Mouse (Mus musculus) CH12.LX (cell line): ENCODE results near the gene Prkn. TPM values are rescaled to one million over a fixed set of nuclear protein-coding genes. Genes with fewer than 3 reads are reported as not detected.

Source experiments
- DNase-seq: peaks from one replicate; pipeline ENCODE4 v3.0.0-alpha.2; 2013; ENCODE audit errors: extremely low read depth
- H3K27ac ChIP-seq: 2 replicates; pipeline ENCODE4 v1.5.1; 2012; ENCODE audit warnings: low read depth, mild to moderate bottlenecking, control low read depth, moderate library complexity; ENCODE audit not compliant: insufficient read depth
- H3K27me3 ChIP-seq: replicated peaks from 2 replicates; pipeline ENCODE3; 2012; ENCODE audit warnings: inconsistent platforms
- H3K36me3 ChIP-seq, 2 experiments: replicated peaks in 1 of 2; 2 replicates each; pipeline versions ENCODE3 to v1.6.1; 2012; ENCODE audit warnings: inconsistent platforms in 1 of 2, low read length in 1 of 2, mild to moderate bottlenecking in 1 of 2, mixed read lengths in 1 of 2, moderate library complexity in 1 of 2; ENCODE audit not compliant: control insufficient read depth in 1 of 2, insufficient read depth in 1 of 2
- H3K4me1 ChIP-seq, 2 experiments: 2 replicates each; pipeline ENCODE4 v1.6.1; 2012; ENCODE audit warnings: inconsistent platforms in 1 of 2, moderate library complexity in 1 of 2; ENCODE audit not compliant: insufficient read depth in 2 of 2, control insufficient read depth in 1 of 2
- H3K4me2 ChIP-seq: 2 replicates; pipeline ENCODE4 v1.6.1; 2012; ENCODE audit warnings: low read depth, mild to moderate bottlenecking, control low read depth; ENCODE audit not compliant: poor library complexity, insufficient read depth, severe bottlenecking
- H3K4me3 ChIP-seq, 3 experiments: fragments of 150-350 bp in 1 of 3; sonication (generic) in 1 of 3; replicated peaks in 1 of 3; 2 replicates each; pipeline versions ENCODE3 to v1.5.1; 2011 to 2012; ENCODE audit warnings: low read depth in 2 of 3, low read length in 2 of 3, mild to moderate bottlenecking in 2 of 3, moderate library complexity in 2 of 3, control low read depth in 1 of 3, improper control_type of control experiment in 1 of 3, inconsistent platforms in 1 of 3, mixed read lengths in 1 of 3; ENCODE audit not compliant: poor library complexity in 1 of 3
- H3K79me2 ChIP-seq: replicated peaks from 2 replicates; pipeline ENCODE4 v1.6.1; 2012; ENCODE audit warnings: mild to moderate bottlenecking, moderate library complexity; ENCODE audit not compliant: control insufficient read depth, poor library complexity, insufficient read depth, severe bottlenecking; ENCODE audit errors: extremely low read depth
- H3K9ac ChIP-seq: 2 replicates; pipeline ENCODE4 v1.6.1; 2012; ENCODE audit warnings: low read depth, mild to moderate bottlenecking, control low read depth, moderate library complexity; ENCODE audit not compliant: insufficient read depth
- H3K9me3 ChIP-seq: replicated peaks from 2 replicates; pipeline ENCODE3; 2012; ENCODE audit warnings: low read length, inconsistent platforms, mixed read lengths
- CHD1 ChIP-seq: IDR thresholded peaks from 2 replicates; pipeline ENCODE4 v1.6.1; 2012; ENCODE audit warnings: low read depth, low read length, improper control_type of control experiment, inconsistent platforms
- CTCF ChIP-seq, 2 experiments: IDR thresholded peaks in 1 of 2; conservative IDR thresholded peaks in 1 of 2; 2 replicates each; pipeline ENCODE4 v1.5.1; 2011 to 2012; ENCODE audit warnings: low read depth in 2 of 2, low read length in 2 of 2, improper control_type of control experiment in 1 of 2, inconsistent platforms in 1 of 2, mild to moderate bottlenecking in 1 of 2, moderate library complexity in 1 of 2
- E2F4 ChIP-seq: IDR thresholded peaks from 2 replicates; pipeline ENCODE4 v1.6.1; 2011; ENCODE audit warnings: low read depth, low read length, improper control_type of control experiment; ENCODE audit not compliant: insufficient replicate concordance
- ELF1 ChIP-seq: IDR thresholded peaks from 2 replicates; pipeline ENCODE4 v1.6.1; 2014; ENCODE audit warnings: low read depth, mild to moderate bottlenecking, inconsistent platforms, low read length, improper control_type of control experiment
- ETS1 ChIP-seq: conservative IDR thresholded peaks from 2 replicates; pipeline ENCODE4 v1.6.1; 2012; ENCODE audit warnings: low read depth, mild to moderate bottlenecking, inconsistent platforms, low read length, improper control_type of control experiment, moderate library complexity
- GABPA ChIP-seq: IDR thresholded peaks from 2 replicates; pipeline ENCODE4 v1.6.1; 2012; ENCODE audit warnings: low read depth, low read length, improper control_type of control experiment, inconsistent platforms; ENCODE audit not compliant: insufficient replicate concordance
- IRF4 ChIP-seq: IDR thresholded peaks from 2 replicates; pipeline ENCODE4 v1.6.1; 2014; ENCODE audit warnings: low read depth, mild to moderate bottlenecking, inconsistent platforms, low read length, improper control_type of control experiment
- KAT2A ChIP-seq: IDR thresholded peaks from 2 replicates; pipeline ENCODE4 v1.6.1; 2012; ENCODE audit warnings: low read length, improper control_type of control experiment, inconsistent platforms; ENCODE audit not compliant: insufficient replicate concordance
- MAX ChIP-seq: IDR thresholded peaks from 2 replicates; pipeline ENCODE4 v1.6.1; 2011; ENCODE audit warnings: low read length, improper control_type of control experiment
- MYC ChIP-seq: IDR thresholded peaks from 2 replicates; pipeline ENCODE4 v1.6.1; 2011; ENCODE audit warnings: low read depth, mild to moderate bottlenecking, improper control_type of control experiment, low read length
- NELFE ChIP-seq: IDR thresholded peaks from 2 replicates; pipeline ENCODE4 v1.6.1; 2011; ENCODE audit warnings: low read depth, low read length, improper control_type of control experiment
- POLR2A ChIP-seq: IDR thresholded peaks from 2 replicates; pipeline ENCODE4 v1.6.1; 2011; ENCODE audit warnings: low read depth, mild to moderate bottlenecking, improper control_type of control experiment, low read length
- RCOR1 ChIP-seq: conservative IDR thresholded peaks from 2 replicates; pipeline ENCODE4 v1.6.1; 2012; ENCODE audit warnings: low read depth, mild to moderate bottlenecking, inconsistent platforms, low read length, improper control_type of control experiment
- SIN3A ChIP-seq: IDR thresholded peaks from 2 replicates; pipeline ENCODE4 v1.6.1; 2012; ENCODE audit warnings: low read length, improper control_type of control experiment, inconsistent platforms
- SMC3 ChIP-seq: IDR thresholded peaks from 2 replicates; pipeline ENCODE4 v1.6.1; 2011; ENCODE audit warnings: low read depth, low read length, improper control_type of control experiment
- TBP ChIP-seq: conservative IDR thresholded peaks from 2 replicates; pipeline ENCODE4 v1.6.1; 2011; ENCODE audit warnings: low read depth, low read length, improper control_type of control experiment
- UBTF ChIP-seq: IDR thresholded peaks from 2 replicates; pipeline ENCODE4 v1.6.1; 2012; ENCODE audit warnings: low read depth, mild to moderate bottlenecking, inconsistent platforms, low read length, improper control_type of control experiment, moderate library complexity
- ZC3H11A ChIP-seq: IDR thresholded peaks from 2 replicates; pipeline ENCODE4 v1.6.1; 2012; ENCODE audit warnings: low read depth, mild to moderate bottlenecking, inconsistent platforms, low read length, improper control_type of control experiment
- ZKSCAN1 ChIP-seq: IDR thresholded peaks from 2 replicates; pipeline ENCODE4 v1.6.1; 2012; ENCODE audit warnings: low read depth, inconsistent platforms, low read length, improper control_type of control experiment, borderline replicate concordance
- dilution Hi-C: fragments of 300-500 bp; cut with MboI; formaldehyde crosslinking; loops from 2 replicates; pipeline ENCODE4 v1.14.3; 2020; ENCODE audit warnings: low sequenced_read_pairs; ENCODE audit not compliant: extremely low pct_unique_long_range_greater_than_20kb, extremely low pct_ligation_motif_present
- in situ Hi-C: fragments of 300-500 bp; cut with MboI; formaldehyde crosslinking; loops from 3 replicates; pipeline ENCODE4 v1.14.3; 2019; ENCODE audit warnings: low sequenced_read_pairs, low pct_ligation_motif_present, low pct_unique_long_range_greater_than_20kb, mixed read lengths
- polyA plus RNA-seq: library from polyadenylated mRNA; unstranded; fragments of >175 nt; gene quantifications from 2 replicates; pipeline ENCODE4 v1.2.1, GENCODE M21; 2012; ENCODE audit warnings: low read depth; ENCODE audit not compliant: insufficient read length
- total RNA-seq, 2 experiments: library from RNA; depleted of rRNA; stranded (reverse); fragments of 300-350 nt in 1 of 2; fragments of >200 nt in 1 of 2; gene quantifications; 2 replicates each; pipeline ENCODE4 v1.2.3; 2012 to 2014

Gene Prkn
- total and polyA plus RNA-seq, 3 experiments, result 0.08 TPM; not detected in 2

DNA sequence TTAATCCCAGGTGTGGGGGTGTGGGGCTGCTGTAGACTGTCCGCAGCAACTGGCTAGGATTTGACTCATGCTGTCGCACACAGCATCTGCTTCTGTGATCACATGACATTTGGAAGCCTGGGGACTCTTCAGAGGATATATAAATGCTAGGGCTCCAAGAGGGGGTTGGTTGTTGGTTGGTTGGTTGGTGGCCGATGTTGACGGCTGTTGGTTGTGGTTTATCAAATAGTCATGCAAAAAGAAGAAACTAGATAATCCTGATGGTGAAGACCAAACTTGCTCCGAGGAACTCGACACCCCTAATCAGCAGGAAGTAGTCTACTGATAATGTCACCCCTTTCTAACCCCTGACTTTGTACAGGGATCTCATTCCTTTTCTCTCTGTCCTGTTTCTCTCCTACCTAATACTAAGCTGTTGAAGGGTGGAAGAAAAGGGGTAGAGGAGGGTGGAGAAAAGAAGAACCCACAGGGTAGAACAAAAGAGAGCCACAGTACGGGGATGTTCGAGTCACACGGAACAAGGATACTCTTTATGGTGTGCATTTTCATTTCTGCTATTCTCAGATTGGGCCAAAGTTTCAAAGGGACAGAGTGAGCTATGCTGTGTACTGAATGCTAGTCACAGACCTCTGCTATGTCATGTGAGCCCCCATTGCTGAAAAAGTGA lies 948.2 kb downstream of the Prkn start:
- TF ChIP-seq MAX (no peak), ELF1 (no peak), KAT2A (no peak), IRF4 (no peak), ETS1 (no peak), MYC (no peak), SIN3A (no peak)
- no peak overlapping the region for H3K9ac ChIP-seq
- no peak overlapping the region for H3K27ac ChIP-seq
- no peak for DNase-seq
- peaks cover 3% of the 10 kb centered on the region for H3K27me3 ChIP-seq
- in situ Hi-C loops (no loop called here), dilution Hi-C loops (no loop called here)
- no peaks in the 10 kb centered on the region for H3K9me3 ChIP-seq
- no peaks in the 10 kb centered on the region for H3K36me3 ChIP-seq
- no peak overlapping the region for H3K4me3 ChIP-seq
- H3K4me2 ChIP-seq, result no peak overlapping the region
- no peaks in the 10 kb centered on the region for H3K79me2 ChIP-seq
- H3K4me1 ChIP-seq, result no peaks in the 10 kb centered on the region

DNA sequence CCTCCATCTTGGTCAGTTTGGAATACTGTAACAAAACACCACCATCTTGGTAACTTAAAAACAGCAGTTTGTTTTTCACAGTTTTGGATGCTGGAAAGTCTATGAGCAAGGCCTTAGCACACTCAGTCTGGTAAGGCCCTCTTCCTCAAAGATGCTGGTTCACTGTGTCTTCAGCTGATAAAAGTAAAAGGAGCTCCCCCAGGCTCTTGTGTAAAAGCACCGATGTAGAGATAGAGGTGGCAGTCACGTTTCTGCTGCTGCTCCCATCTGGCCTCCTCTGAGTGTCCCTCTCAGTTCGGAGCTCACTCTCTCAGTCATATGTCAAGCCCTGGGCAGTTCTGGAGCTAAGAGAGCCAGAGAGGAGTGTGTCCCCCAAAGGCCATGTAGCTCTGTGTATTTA lies 955.8 kb downstream of the Prkn start:
- in situ Hi-C loops (no loop called here), dilution Hi-C loops (no loop called here)
- no peak overlapping the region for H3K4me2 ChIP-seq
- no peak overlapping the region for H3K4me3 ChIP-seq
- TF ChIP-seq MYC, result no peak
- H3K36me3 ChIP-seq, result no peaks in the 10 kb centered on the region
- H3K9me3 ChIP-seq, result no peaks in the 10 kb centered on the region
- no peaks in the 10 kb centered on the region for H3K79me2 ChIP-seq
- DNase-seq, result no peak
- no peak overlapping the region for H3K9ac ChIP-seq
- no peaks in the 10 kb centered on the region for H3K4me1 ChIP-seq
- peaks cover 4% of the 10 kb centered on the region for H3K27me3 ChIP-seq
- no peak overlapping the region for H3K27ac ChIP-seq

DNA sequence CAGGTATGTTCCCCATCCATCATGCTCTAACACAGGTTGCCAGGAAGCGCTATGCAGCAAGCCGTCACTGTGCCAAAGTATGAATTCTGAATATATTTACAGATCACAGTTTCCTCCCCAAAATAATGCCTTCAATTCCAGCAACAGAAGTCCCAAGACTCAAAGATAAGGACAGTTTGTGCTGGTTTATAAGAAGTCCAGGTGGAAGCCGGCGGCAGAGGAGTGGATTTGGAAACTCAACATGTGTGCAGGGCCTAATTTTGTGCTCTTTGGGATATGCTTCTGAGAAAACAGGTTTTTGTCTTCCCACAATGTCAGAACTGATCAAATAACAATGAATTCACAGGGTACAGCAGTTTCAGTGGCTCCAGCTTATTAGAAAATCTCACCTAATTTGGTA lies 961.0 kb downstream of the Prkn start:
- H3K9ac ChIP-seq, result no peak overlapping the region
- H3K4me2 ChIP-seq, result no peak overlapping the region

More for the DNA sequence above, 961.0 kb downstream of the Prkn start:
- H3K36me3 ChIP-seq, result no peaks in the 10 kb centered on the region
- H3K4me3 ChIP-seq, result no peak overlapping the region
- H3K27ac ChIP-seq, result no peak overlapping the region
- DNase-seq, result no peak
- no peak for TF ChIP-seq RCOR1
- TF ChIP-seq CTCF (conservative IDR thresholded peaks at IDR 0.05 in 1 of 2, IDR thresholded peaks at IDR 0.05 in 1 of 2; ENCODE audit: low read depth in 2 of 2, low read length in 2 of 2), result no peak
- no peak for TF ChIP-seq UBTF
- TF ChIP-seq TBP, result no peak
- TF ChIP-seq E2F4, result no peak
- no peak for TF ChIP-seq CHD1
- no peak for TF ChIP-seq ZKSCAN1
- no peak for TF ChIP-seq SMC3
- TF ChIP-seq ETS1, result no peak
- no peak for TF ChIP-seq POLR2A
- TF ChIP-seq NELFE, result no peak
- TF ChIP-seq GABPA, result no peak
- no peak for TF ChIP-seq ZC3H11A
- H3K4me1 ChIP-seq, result no peaks in the 10 kb centered on the region
- H3K27me3 ChIP-seq, result peaks cover 4% of the 10 kb centered on the region
- dilution Hi-C loops (no loop called here), in situ Hi-C loops (no loop called here)
- no peaks in the 10 kb centered on the region for H3K79me2 ChIP-seq
- peaks cover 7% of the 10 kb centered on the region for H3K9me3 ChIP-seq
